Mouse (Mus musculus) G1E (cell line): ENCODE measurements around the gene Ak2.

Experiments used
- CTCF ChIP-seq: IDR thresholded peaks from 2 replicates; pipeline ENCODE4 v1.5.1; 2012; ENCODE audit warnings: low read depth, low read length, inconsistent platforms, mixed read lengths
- GATA1 ChIP-seq: IDR thresholded peaks from 2 replicates; pipeline ENCODE4 v1.6.1; 2012; ENCODE audit warnings: borderline replicate concordance, low read length, inconsistent platforms, mixed read lengths

DNA sequence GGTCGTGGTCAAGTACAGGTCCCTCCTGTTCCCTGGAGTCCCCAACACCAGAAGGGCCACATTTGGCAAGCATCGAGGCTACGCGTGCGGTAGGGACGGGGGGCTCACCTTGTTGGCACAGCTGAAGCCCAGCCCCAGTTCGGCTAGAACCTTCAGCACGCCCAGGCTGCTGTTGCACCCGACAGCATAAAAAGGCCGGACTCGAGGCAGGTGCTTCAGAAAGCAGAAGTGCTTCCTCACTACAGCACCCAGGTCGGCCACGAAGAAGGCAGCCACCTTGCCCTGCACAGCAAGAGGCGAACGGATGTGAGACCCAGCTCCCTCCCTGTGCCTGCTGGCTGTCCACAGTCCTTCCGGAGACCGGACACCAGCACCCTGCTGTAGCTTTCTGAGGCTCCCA is 32.1 kb upstream of the Ak2 start:
- TF ChIP-seq CTCF = no peak
- TF ChIP-seq GATA1 = no peak
